Mouse (Mus musculus) neural tube, embryonic 13.5 days (tissue): Measurements from ENCODE around the gene Lrfn5. TPM values are rescaled to one million over a fixed set of nuclear protein-coding genes. Genes with fewer than 3 reads are reported as not detected.

Experiments used
- ATAC-seq: fragments of 200-750 bp; cut with Nextera tagmentation; 2 replicates; pipeline ENCODE4 v1.8.0; 2017; ENCODE audit warnings: low read depth, mild to moderate bottlenecking, moderate TSS enrichment, moderate library complexity
- H3K27ac ChIP-seq: fragments of 300-500 bp; sonication (generic); replicated peaks from 2 replicates; pipeline ENCODE4 v1.5.1; 2015; ENCODE audit warnings: moderate library complexity, mild to moderate bottlenecking, inconsistent platforms
- H3K27me3 ChIP-seq: fragments of 300-500 bp; sonication (generic); 2 replicates; pipeline ENCODE4 v1.6.1; 2015; ENCODE audit warnings: mild to moderate bottlenecking, inconsistent platforms
- H3K36me3 ChIP-seq: fragments of 300-500 bp; sonication (generic); 2 replicates; pipeline ENCODE4 v1.6.1; 2015; ENCODE audit warnings: mild to moderate bottlenecking, inconsistent platforms
- H3K4me1 ChIP-seq: fragments of 300-500 bp; sonication (generic); replicated peaks from 2 replicates; pipeline ENCODE4 v1.6.1; 2015; ENCODE audit warnings: inconsistent platforms
- H3K4me2 ChIP-seq: fragments of 300-500 bp; sonication (generic); 2 replicates; pipeline ENCODE4 v1.6.1; 2015; ENCODE audit warnings: inconsistent platforms, mild to moderate bottlenecking, moderate library complexity
- H3K4me3 ChIP-seq: fragments of 300-500 bp; sonication (generic); 2 replicates; pipeline ENCODE4 v1.5.1; 2015; ENCODE audit warnings: mild to moderate bottlenecking, inconsistent platforms
- H3K9ac ChIP-seq: fragments of 300-500 bp; sonication (generic); 2 replicates; pipeline ENCODE4 v1.6.1; 2015; ENCODE audit warnings: moderate library complexity, mild to moderate bottlenecking, inconsistent platforms
- H3K9me3 ChIP-seq: fragments of 300-500 bp; sonication (generic); 2 replicates; pipeline ENCODE4 v1.6.1; 2016; ENCODE audit warnings: inconsistent platforms
- WGBS: fragments of 180-500 bp; shearing (Covaris S2); methylation state at CpG from one replicate; pipeline ENCODE4 v1.1.7; 2015; 5-methylcytosine and 5-hydroxymethylcytosine counted together
- polyA plus RNA-seq: library from polyadenylated mRNA; unstranded; fragments of >200 nt; fragmentation: Nextera tagmentation; extraction: Ambion mirVana; gene quantifications from 2 replicates; pipeline ENCODE4 v1.2.1, GENCODE M21; 2015

The Lrfn5 gene
- polyA plus RNA-seq, 1 experiment from 2014 or later: 43.9 TPM

DNA sequence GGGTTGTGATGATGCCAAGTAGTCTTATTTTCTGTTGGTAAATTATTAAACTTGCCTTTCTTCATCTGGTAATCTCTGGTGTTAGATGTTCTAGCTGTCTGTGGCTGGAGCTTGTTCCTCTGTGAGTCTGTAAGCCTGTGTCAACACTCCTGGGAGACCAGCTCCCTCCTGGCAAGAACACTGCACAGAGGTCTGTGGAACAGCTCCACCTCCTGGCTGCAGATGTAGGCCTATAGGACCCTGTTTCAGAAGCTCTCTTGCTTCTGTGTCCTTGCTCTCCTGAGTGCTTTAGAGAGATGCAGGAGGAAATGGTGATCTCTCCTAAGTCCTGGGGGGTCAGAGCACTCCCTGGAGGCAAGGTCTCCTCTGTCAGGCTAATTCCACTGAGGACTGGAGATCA lies 200.2 kb downstream of the Lrfn5 start:
- Histone ChIP-seq H3K9ac (no peak overlapping the region), H3K4me2 (no peak overlapping the region), H3K9me3 (no peaks in the 10 kb centered on the region), H3K27me3 (no peaks in the 10 kb centered on the region), H3K4me1 (no peaks in the 10 kb centered on the region), H3K27ac (no peak overlapping the region), H3K4me3 (no peak overlapping the region), H3K36me3 (no peaks in the 10 kb centered on the region)
- no peak for ATAC-seq

GRCm38 (mm10) chr12:61807073-61807605 lies 284.2 kb downstream of the Lrfn5 start:
- Histone ChIP-seq H3K36me3 (no peaks in the 10 kb centered on the region), H3K9ac (no peak overlapping the region), H3K4me1 (no peaks in the 10 kb centered on the region), H3K27me3 (no peaks in the 10 kb centered on the region), H3K4me3 (no peak overlapping the region), H3K27ac (no peak overlapping the region), H3K4me2 (no peak overlapping the region), H3K9me3 (no peaks in the 10 kb centered on the region)
- ATAC-seq: no peak
- WGBS: 79% methylated on average over 4 of the region's 4 CpGs

GRCm38 (mm10) chr12:61823601-61824000 lies 300.7 kb downstream of the Lrfn5 start:
- H3K36me3 ChIP-seq: no peaks in the 10 kb centered on the region
- 93% methylated on average over 5 of the region's 5 CpGs for WGBS
- no peak overlapping the region for H3K4me2 ChIP-seq
- H3K4me1 ChIP-seq: no peaks in the 10 kb centered on the region
- no peak overlapping the region for H3K27ac ChIP-seq
- no peaks in the 10 kb centered on the region for H3K27me3 ChIP-seq
- no peak overlapping the region for H3K9ac ChIP-seq
- no peaks in the 10 kb centered on the region for H3K9me3 ChIP-seq
- H3K4me3 ChIP-seq: no peak overlapping the region
- no peak for ATAC-seq

DNA sequence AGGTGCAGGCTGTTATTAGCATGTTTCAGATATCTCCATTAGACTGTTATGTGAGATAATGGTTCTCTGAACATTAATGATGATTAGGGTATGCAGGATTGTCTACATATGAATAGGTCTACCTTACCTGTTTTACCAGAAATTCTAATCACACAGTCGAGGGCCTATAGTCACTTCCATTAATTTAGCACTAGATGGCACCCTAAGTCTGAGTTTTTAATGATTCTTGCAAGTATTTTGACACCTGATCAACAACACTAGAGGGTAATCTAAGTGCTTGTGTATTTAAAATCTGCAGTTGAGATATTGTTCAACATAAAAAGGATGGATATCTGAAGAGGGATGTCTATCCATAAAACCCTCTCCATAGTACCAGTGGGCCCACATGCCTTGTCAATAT lies 303.4 kb downstream of the Lrfn5 start:
- WGBS: 0% methylated on average over 1 of the region's 1 CpGs
- H3K4me2 ChIP-seq: no peak overlapping the region
- H3K9ac ChIP-seq: no peak overlapping the region
- no peak overlapping the region for H3K4me3 ChIP-seq
- no peak overlapping the region for H3K27ac ChIP-seq
- H3K27me3 ChIP-seq: no peaks in the 10 kb centered on the region
- H3K36me3 ChIP-seq: no peaks in the 10 kb centered on the region
- H3K4me1 ChIP-seq: no peaks in the 10 kb centered on the region
- no peak for ATAC-seq
- no peaks in the 10 kb centered on the region for H3K9me3 ChIP-seq

DNA sequence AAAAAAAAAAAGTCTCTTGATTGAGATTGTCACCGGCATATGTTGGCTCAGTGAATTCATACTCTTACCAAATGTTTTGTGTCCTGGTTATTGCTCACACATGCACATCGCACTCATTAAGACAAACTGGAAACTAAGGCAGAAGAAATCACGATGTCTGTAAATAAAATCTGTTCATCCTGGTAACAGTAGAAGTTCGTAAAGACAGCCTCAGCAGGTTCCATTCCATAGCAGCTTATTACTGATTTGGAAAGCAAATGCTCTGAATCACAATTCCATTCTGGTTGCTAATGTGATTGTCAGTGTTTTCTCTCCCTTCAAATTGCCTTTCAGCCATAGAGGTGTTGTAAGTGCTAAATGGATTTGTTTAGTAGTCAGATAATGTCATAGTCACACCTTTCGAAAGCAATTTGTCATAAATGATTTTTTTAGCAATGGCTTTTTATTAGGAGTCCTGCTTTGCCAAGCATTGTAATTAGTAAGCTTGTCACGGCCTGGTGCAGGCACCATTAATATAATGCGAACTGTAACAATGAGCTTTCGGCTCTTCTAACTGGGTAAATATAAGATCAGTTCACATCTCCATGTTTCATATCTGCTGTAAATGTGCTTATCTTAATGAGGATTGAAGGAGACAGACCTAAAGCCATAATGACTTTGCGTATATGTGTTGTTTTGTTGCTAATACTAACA lies 319.8 kb downstream of the Lrfn5 start:
- H3K4me1 ChIP-seq: no peaks in the 10 kb centered on the region
- ATAC-seq: no peak
- H3K4me2 ChIP-seq: no peak overlapping the region
- whole genome bisulfite sequencing: 82% methylated on average over 9 of the region's 9 CpGs
- H3K4me3 ChIP-seq: no peak overlapping the region
- no peaks in the 10 kb centered on the region for H3K9me3 ChIP-seq
- no peak overlapping the region for H3K9ac ChIP-seq
- H3K36me3 ChIP-seq: no peaks in the 10 kb centered on the region
- H3K27ac ChIP-seq: no peak overlapping the region
- no peaks in the 10 kb centered on the region for H3K27me3 ChIP-seq

GRCm38 (mm10) chr12:61854183-61854582 lies 331.2 kb downstream of the Lrfn5 start:
- Histone ChIP-seq H3K27ac (no peak overlapping the region), H3K27me3 (no peaks in the 10 kb centered on the region), H3K9me3 (no peaks in the 10 kb centered on the region), H3K4me2 (no peak overlapping the region), H3K36me3 (no peaks in the 10 kb centered on the region), H3K9ac (no peak overlapping the region), H3K4me1 (no peaks in the 10 kb centered on the region), H3K4me3 (no peak overlapping the region)
- WGBS: 64% methylated on average over 1 of the region's 1 CpGs
- ATAC-seq: no peak
